Comparison of ENCODE assay signal across 13 mouse cellular contexts in genomic region chr6:122393231-122393881, GRCm38 (mm10). TPM values are rescaled to one million over a fixed set of nuclear protein-coding genes. Genes with fewer than 3 reads are reported as not detected.
DNase-seq lines count a peak whose midpoint lies in the region; ATAC-seq and TF ChIP-seq lines count a peak whose summit lies in the region.
"Had no signal": no experiment of that assay in that cellular context is flagged by ENCODE, and none has a peak within 500 bp of the region (broad histone marks: within the 10 kb centered on the region; RNA-seq: fewer than 3 reads in every experiment).

No protein-coding gene starts in this region.

- 60% methylated on average over 19 of the region's 19 CpGs for WGBS in kidney, embryonic 15.5 days
- whole genome bisulfite sequencing in embryonic facial prominence, embryonic 13.5 days: 65% methylated on average over 19 of the region's 19 CpGs
- WGBS in liver, embryonic 15.5 days (ENCODE audit: insufficient replicate concordance): 13% methylated on average over 19 of the region's 19 CpGs
- 58% methylated on average over 19 of the region's 19 CpGs for WGBS in kidney, embryonic 16.5 days

- H3K79me2 ChIP-seq in MEL (ENCODE audit: control insufficient read depth, insufficient read depth, low read length, poor library complexity): peaks cover 6% of the 10 kb centered on the region

- peak; percentile 45 to 68; a peak in 2 of 4 replicates for TF ChIP-seq POLR2A in MEL (IDR thresholded peaks at IDR 0.05; ENCODE audit: control insufficient read depth in 1 of 2, insufficient read depth in 1 of 2, low read depth in 1 of 2, low read length in 2 of 2, poor library complexity in 1 of 2)

- no peak overlapping the region for H3K27ac ChIP-seq in kidney, embryonic 15.5 days
- H3K27ac ChIP-seq in MEL (ENCODE audit: control insufficient read depth, low read depth, low read length): peak overlapping the region; percentile 98
- no peak overlapping the region for H3K27ac ChIP-seq in embryonic facial prominence, embryonic 13.5 days
- peak overlapping the region; percentile 96 for H3K27ac ChIP-seq in liver, embryonic 15.5 days (replicated peaks)
- H3K27ac ChIP-seq in kidney, embryonic 16.5 days (ENCODE audit: low read length): no peak overlapping the region

- H3K4me1 ChIP-seq in kidney, embryonic 15.5 days: peaks cover 3% of the 10 kb centered on the region; the same call in 1 of the 2 replicates
- H3K4me1 ChIP-seq in MEL (ENCODE audit: control insufficient read depth in 1 of 2, insufficient read depth in 2 of 2, low read length in 2 of 2): peaks cover 8 to 19% of the 10 kb centered on the region in 2 experiments
- H3K4me1 ChIP-seq in embryonic facial prominence, embryonic 13.5 days: 0 out of 2 replicates have a peak, but pooled peaks cover 4% of the 10 kb centered on the region
- peaks cover 72% of the 10 kb centered on the region for H3K4me1 ChIP-seq in liver, embryonic 15.5 days (replicated peaks)
- no peaks in the 10 kb centered on the region for H3K4me1 ChIP-seq in kidney, embryonic 16.5 days (ENCODE audit: insufficient read depth, low read length)

- H3K4me3 ChIP-seq in kidney, embryonic 15.5 days (replicated peaks): no peak overlapping the region
- H3K4me3 ChIP-seq in MEL (ENCODE audit: control insufficient read depth in 1 of 2, insufficient read depth in 1 of 2, low read depth in 2 of 2, low read length in 2 of 2): peak overlapping the region; percentile 58 to 71
- no peak overlapping the region for H3K4me3 ChIP-seq in embryonic facial prominence, embryonic 13.5 days
- peak overlapping the region; percentile 66 for H3K4me3 ChIP-seq in liver, embryonic 15.5 days (replicated peaks)
- H3K4me3 ChIP-seq in kidney, embryonic 16.5 days (ENCODE audit: low read length): no peak overlapping the region
- H3K4me3 ChIP-seq: megakaryocyte, embryonic 14.5 days had no signal

- no peaks in the 10 kb centered on the region for H3K9me3 ChIP-seq in kidney, embryonic 15.5 days (replicated peaks)
- H3K9me3 ChIP-seq in MEL (replicated peaks; ENCODE audit: insufficient read depth, low read length): no peaks in the 10 kb centered on the region
- peaks cover 4% of the 10 kb centered on the region; the same call in 1 of the 2 replicates for H3K9me3 ChIP-seq in embryonic facial prominence, embryonic 13.5 days
- H3K9me3 ChIP-seq in liver, embryonic 15.5 days (replicated peaks): no peaks in the 10 kb centered on the region
- 0 out of 2 replicates have a peak, but pooled peaks cover 6% of the 10 kb centered on the region for H3K9me3 ChIP-seq in kidney, embryonic 16.5 days (ENCODE audit: low read length)

- H3K9ac ChIP-seq in kidney, embryonic 15.5 days: no peak overlapping the region
- H3K9ac ChIP-seq in MEL (ENCODE audit: control insufficient read depth, low read depth, low read length, poor library complexity, severe bottlenecking): peak overlapping the region; percentile 75
- H3K9ac ChIP-seq in embryonic facial prominence, embryonic 13.5 days: no peak overlapping the region
- peak overlapping the region; percentile 72 for H3K9ac ChIP-seq in liver, embryonic 15.5 days
- H3K9ac ChIP-seq in kidney, embryonic 16.5 days (replicated peaks; ENCODE audit: low read length): no peak overlapping the region

- ATAC-seq in kidney, embryonic 15.5 days (replicated peaks; ENCODE audit: low FRiP score): peak; percentile 60; the same call in 1 of the 2 replicates
- peak; percentile 23; the same call in 1 of the 2 replicates for ATAC-seq in embryonic facial prominence, embryonic 13.5 days (ENCODE audit: insufficient number of reproducible peaks, insufficient read depth, low FRiP score, low TSS enrichment, low read depth)
- peak; percentile 86 for ATAC-seq in liver, embryonic 15.5 days (ENCODE audit: insufficient read depth)
- no peak for ATAC-seq in kidney, embryonic 16.5 days (ENCODE audit: low FRiP score, low TSS enrichment)

- TF ChIP-seq RAD21 in MEL (IDR thresholded peaks at IDR 0.05; ENCODE audit: low read depth, low read length): no peak

- H3K36me3 ChIP-seq in kidney, embryonic 15.5 days: no peaks in the 10 kb centered on the region
- H3K36me3 ChIP-seq in MEL (ENCODE audit: control insufficient read depth in 1 of 2, insufficient read depth in 2 of 2, low read length in 2 of 2): peaks cover 0 to 12% of the 10 kb centered on the region in 2 experiments; a peak in 2 of 4 replicates
- H3K36me3 ChIP-seq in embryonic facial prominence, embryonic 13.5 days: no peaks in the 10 kb centered on the region
- H3K36me3 ChIP-seq in liver, embryonic 15.5 days (replicated peaks): peaks cover 10% of the 10 kb centered on the region
- no peaks in the 10 kb centered on the region for H3K36me3 ChIP-seq in kidney, embryonic 16.5 days (ENCODE audit: insufficient read depth, low read length)

- TF ChIP-seq CTCF in MEL (IDR thresholded peaks at IDR 0.05 in 2 of 3, conservative IDR thresholded peaks at IDR 0.05 in 1 of 3; ENCODE audit: control insufficient read depth in 1 of 3, insufficient read depth in 1 of 3, low read depth in 2 of 3, low read length in 3 of 3, poor library complexity in 1 of 3, severe bottlenecking in 1 of 3): no peak

- peak; percentile 34 to 77; a peak in 3 of 4 replicates for TF ChIP-seq EP300 in MEL (IDR thresholded peaks at IDR 0.05; ENCODE audit: low read depth in 1 of 2, low read length in 2 of 2)

- DNase-seq in kidney, postnatal 14 days: no peak
- DNase-seq in MEL (ENCODE audit: low read depth, low spot score): peak; percentile 88
- DNase-seq in frontal cortex, postnatal 10 days (ENCODE audit: low spot score in 2 of 2): no peak
- DNase-seq in kidney, postnatal 36 days: no peak
- DNase-seq: cerebellum, adult 9-10 months; gastrocnemius, postnatal 36 days; layer of hippocampus, adult 9-11 months; thymus, postnatal 4 days had no signal

- no peaks in the 10 kb centered on the region for H3K27me3 ChIP-seq in kidney, embryonic 15.5 days
- no peaks in the 10 kb centered on the region for H3K27me3 ChIP-seq in MEL (ENCODE audit: control insufficient read depth in 1 of 2, insufficient read depth in 2 of 2, low read length in 2 of 2)
- H3K27me3 ChIP-seq in embryonic facial prominence, embryonic 13.5 days: no peaks in the 10 kb centered on the region
- no peaks in the 10 kb centered on the region for H3K27me3 ChIP-seq in liver, embryonic 15.5 days
- H3K27me3 ChIP-seq in kidney, embryonic 16.5 days (ENCODE audit: insufficient read depth, low read length): no peaks in the 10 kb centered on the region

- no peak overlapping the region for H3K4me2 ChIP-seq in kidney, embryonic 15.5 days
- no peak overlapping the region for H3K4me2 ChIP-seq in embryonic facial prominence, embryonic 13.5 days
- peak overlapping the region; percentile 84 for H3K4me2 ChIP-seq in liver, embryonic 15.5 days
- H3K4me2 ChIP-seq in kidney, embryonic 16.5 days (replicated peaks; ENCODE audit: low read depth, low read length): no peak overlapping the region

TF ChIP-seq in MEL, 35 proteins besides CTCF, POLR2A, EP300 and RAD21 (continues in another document):
- TF ChIP-seq USF1 (IDR thresholded peaks at IDR 0.05; ENCODE audit: low read depth, low read length) (no peak; the same call in 1 of the 2 replicates), MYC (IDR thresholded peaks at IDR 0.05; ENCODE audit: low read depth, low read length) (peak; percentile 83), GABPA (IDR thresholded peaks at IDR 0.05; ENCODE audit: low read depth, low read length) (no peak), ZC3H11A (IDR thresholded peaks at IDR 0.05; ENCODE audit: low read depth, low read length) (no peak), UBTF (IDR thresholded peaks at IDR 0.05; ENCODE audit: borderline replicate concordance, insufficient read depth, low read depth, low read length) (no peak), CHD2 (IDR thresholded peaks at IDR 0.05; ENCODE audit: low read length) (no peak), MYB (IDR thresholded peaks at IDR 0.05; ENCODE audit: low read depth, low read length) (no peak; the same call in 1 of the 2 replicates), BHLHE40 (IDR thresholded peaks at IDR 0.05; ENCODE audit: borderline replicate concordance, low read depth, low read length) (peak; percentile 98), NELFE (IDR thresholded peaks at IDR 0.05; ENCODE audit: low read depth, low read length) (peak; percentile 50), GATA1 (IDR thresholded peaks at IDR 0.05; ENCODE audit: low read depth, low read length) (peak; percentile 64; the same call in 1 of the 2 replicates), ZNF384 (IDR thresholded peaks at IDR 0.05; ENCODE audit: low read depth, low read length) (no peak), SIN3A (IDR thresholded peaks at IDR 0.05; ENCODE audit: low read length) (peak; percentile 81), MAZ (IDR thresholded peaks at IDR 0.05; ENCODE audit: low read depth, low read length) (no peak; the same call in 1 of the 2 replicates), POLR2AphosphoS2 (IDR thresholded peaks at IDR 0.05; ENCODE audit: low read length) (no peak), CHD1 (IDR thresholded peaks at IDR 0.05; ENCODE audit: low read depth, low read length) (no peak), POLR2AphosphoS5 (IDR thresholded peaks at IDR 0.05; ENCODE audit: borderline replicate concordance, low read depth, low read length) (no peak), ELF1 (IDR thresholded peaks at IDR 0.05; ENCODE audit: low read depth, low read length) (no peak), ZKSCAN1 (IDR thresholded peaks at IDR 0.05; ENCODE audit: low read depth, low read length) (no peak), HCFC1 (IDR thresholded peaks at IDR 0.05; ENCODE audit: low read depth, low read length) (peak; percentile 17; the same call in 1 of the 2 replicates), MAX (IDR thresholded peaks at IDR 0.05; ENCODE audit: low read length) (peak; percentile 76), ETS1 (IDR thresholded peaks at IDR 0.05; ENCODE audit: low read depth, low read length) (peak; percentile 99), ZMIZ1 (IDR thresholded peaks at IDR 0.05; ENCODE audit: low read depth, low read length) (no peak), USF2 (IDR thresholded peaks at IDR 0.05; ENCODE audit: borderline replicate concordance in 1 of 2, insufficient read depth in 1 of 2, low read depth in 1 of 2, low read length in 2 of 2) (no peak), MAFK (IDR thresholded peaks at IDR 0.05; ENCODE audit: borderline replicate concordance, low read depth, low read length) (no peak), RCOR1 (IDR thresholded peaks at IDR 0.05; ENCODE audit: low read depth, low read length) (no peak)

RNA-seq across cellular contexts. Expression of gene Phc1, which starts 53.0 kb away (rescaled TPM):
- 18.1 and 21.1 TPM in 2 replicates for polyA plus RNA-seq in kidney, embryonic 15.5 days (2015; fragmentation: Nextera tagmentation; extraction: Ambion mirVana)
- total RNA-seq in MEL (2012; rRNA removed): 4.6 and 7.6 TPM in 2 replicates
- 10 to 100 TPM in 1 of 2 experiments, not detected in 1; 35.9 TPM for polyA plus RNA-seq in MEL (2012; ENCODE audit: insufficient read depth in 1 of 2, insufficient read length in 2 of 2, low read depth in 1 of 2, low replicate concordance in 2 of 2, missing spikeins in 1 of 2)
- polyA plus RNA-seq in embryonic facial prominence, embryonic 13.5 days (2015; fragmentation: Nextera tagmentation; extraction: Ambion mirVana): 24.5 and 25.8 TPM in 2 replicates
- polyA plus RNA-seq in liver, embryonic 15.5 days (2015; fragmentation: Nextera tagmentation; extraction: Ambion mirVana): 1.3 TPM in 2 replicates
- polyA plus RNA-seq in kidney, embryonic 16.5 days (2015; fragmentation: Nextera tagmentation; extraction: Ambion mirVana): 17.9 and 21.8 TPM in 2 replicates

Comparison
In these comparisons a context has a peak if more than half of its experiments do, and no peak if none do; other contexts are left out.
1. H3K27ac ChIP-seq: peak in MEL (single experiment) and liver, embryonic 15.5 days (single experiment); none in kidney, embryonic 15.5 days (single experiment), embryonic facial prominence, embryonic 13.5 days (single experiment) and kidney, embryonic 16.5 days (single experiment).
2. H3K4me3 ChIP-seq: peak in MEL (2 of 2) and liver, embryonic 15.5 days (single experiment); none in kidney, embryonic 15.5 days (single experiment), embryonic facial prominence, embryonic 13.5 days (single experiment) and kidney, embryonic 16.5 days (single experiment).
3. H3K9ac ChIP-seq: peak in MEL (single experiment) and liver, embryonic 15.5 days (single experiment); none in kidney, embryonic 15.5 days (single experiment), embryonic facial prominence, embryonic 13.5 days (single experiment) and kidney, embryonic 16.5 days (single experiment).